Mouse (Mus musculus) kidney, adult 2 months (tissue): ENCODE data around the gene Fam160a2.

Experiments
- CTCF ChIP-seq: fragments of 200-500 bp; conservative IDR thresholded peaks from 2 replicates; pipeline ENCODE4 v1.5.1; 2011; ENCODE audit warnings: low read depth, mild to moderate bottlenecking, control low read depth, low read length, moderate library complexity, mixed read lengths; ENCODE audit not compliant: insufficient read depth, insufficient read length
- POLR2A ChIP-seq: fragments of 200-500 bp; IDR thresholded peaks from one replicate; pipeline ENCODE4 v1.6.1; 2011; ENCODE audit warnings: low read depth, low read length, control low read depth

DNA sequence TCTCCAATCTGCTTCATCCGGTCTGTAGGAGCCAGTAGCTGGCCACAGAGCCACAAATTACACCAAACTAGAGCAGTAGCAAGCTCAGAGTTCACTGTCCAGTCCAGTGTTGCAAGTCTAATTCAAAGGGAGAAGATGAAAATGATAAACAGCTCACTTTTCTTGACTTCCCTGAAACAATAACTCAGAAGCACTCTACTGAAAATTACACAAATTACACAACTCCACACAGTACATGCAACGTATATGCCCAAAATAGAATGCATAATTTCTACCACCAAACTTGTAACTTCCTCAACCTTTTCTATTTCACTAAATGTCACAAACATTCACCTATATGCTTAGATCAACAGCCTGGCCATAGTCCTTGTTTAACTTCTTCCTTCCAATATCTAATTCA is 9.6 kb downstream of the Fam160a2 start:
- TF ChIP-seq CTCF (no peak), POLR2A (no peak)
